Mouse (Mus musculus) bone marrow macrophage, adult 2 months (primary cell): Measurements from ENCODE around the gene Ccdc194.

Experiments
- CTCF ChIP-seq: IDR thresholded peaks from 2 replicates; pipeline ENCODE4 v1.5.1; 2012; ENCODE audit warnings: low read depth, mild to moderate bottlenecking, low read length, moderate library complexity
- POLR2A ChIP-seq: IDR thresholded peaks from 2 replicates; pipeline ENCODE4 v1.6.1; 2012; ENCODE audit warnings: mild to moderate bottlenecking, low read depth, low read length, borderline replicate concordance

DNA sequence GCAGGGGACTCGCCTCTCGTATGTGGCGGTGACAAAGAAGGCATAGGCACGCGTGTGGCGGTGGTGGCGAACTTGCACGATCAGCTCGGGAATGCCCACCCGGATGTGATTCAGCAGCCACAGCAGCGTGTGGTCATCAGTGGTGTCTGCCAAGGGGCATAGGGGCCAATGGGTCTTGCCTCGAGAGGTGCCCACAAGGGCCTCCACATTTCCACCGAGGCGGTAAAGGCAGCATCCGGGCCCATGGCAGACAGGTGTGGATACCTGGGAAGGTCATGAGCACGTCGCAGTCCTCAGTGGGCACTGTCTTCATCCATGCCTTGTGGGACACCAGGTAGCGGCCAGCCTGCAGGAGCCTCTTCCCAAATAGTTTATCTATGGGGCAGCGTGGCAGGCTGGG is 40.8 kb downstream of the Ccdc194 start:
- TF ChIP-seq POLR2A: no peak
- TF ChIP-seq CTCF: no peak
